Mouse (Mus musculus) hindbrain, embryonic 10.5 days (tissue): ENCODE results near the gene Hectd4. TPM values are rescaled to one million over a fixed set of nuclear protein-coding genes. Genes with fewer than 3 reads are reported as not detected.

ENCODE experiments used
- DNase-seq: peaks from one replicate; pipeline ENCODE4 v3.0.0-alpha.2; 2017; ENCODE audit warnings: low spot score
- H3K27ac ChIP-seq: fragments of 300-500 bp; sonication (generic); 2 replicates; pipeline ENCODE4 v1.5.1; 2016; ENCODE audit warnings: mild to moderate bottlenecking, moderate library complexity
- H3K27me3 ChIP-seq: fragments of 300-500 bp; sonication (generic); 2 replicates; pipeline ENCODE4 v1.6.1; 2016; ENCODE audit warnings: mild to moderate bottlenecking; ENCODE audit not compliant: poor library complexity, insufficient read depth, severe bottlenecking
- H3K36me3 ChIP-seq: fragments of 300-500 bp; sonication (generic); 2 replicates; pipeline ENCODE4 v1.6.1; 2016; ENCODE audit warnings: mild to moderate bottlenecking, moderate library complexity
- H3K4me1 ChIP-seq: fragments of 300-500 bp; sonication (generic); replicated peaks from 2 replicates; pipeline ENCODE4 v1.6.1; 2016; ENCODE audit warnings: mild to moderate bottlenecking
- H3K4me3 ChIP-seq: fragments of 300-500 bp; sonication (generic); 2 replicates; pipeline ENCODE4 v1.5.1; 2016; ENCODE audit warnings: mild to moderate bottlenecking, moderate library complexity
- H3K9me3 ChIP-seq: fragments of 300-500 bp; sonication (generic); 2 replicates; pipeline ENCODE4 v1.6.1; 2016; ENCODE audit warnings: mild to moderate bottlenecking, moderate library complexity
- WGBS: fragments of 180-500 bp; shearing (Covaris S2); methylation state at CpG from one replicate; pipeline ENCODE4 v1.1.7; 2016; 5-methylcytosine and 5-hydroxymethylcytosine counted together
- polyA plus RNA-seq: library from polyadenylated mRNA; unstranded; fragments of >200 nt; fragmentation: Nextera tagmentation; extraction: Ambion mirVana; gene quantifications from 2 replicates; pipeline ENCODE4 v1.2.1, GENCODE M21; 2016

The Hectd4 gene
- polyA plus RNA-seq = 5.4 and 6.6 TPM in 2 replicates

GRCm38 (mm10) chr5:121219980-121220731 lies at the start of gene Hectd4:
Hectd4 (plus strand) TSS chr5:121220219.
- Histone ChIP-seq H3K4me1 (peaks cover 17% of the 10 kb centered on the region), H3K27me3 (no peaks in the 10 kb centered on the region), H3K4me3 (peak within 1 kb of the TSS; percentile 95), H3K36me3 (no peaks in the 10 kb centered on the region), H3K27ac (peak within 1 kb of the TSS; percentile 95), H3K9me3 (no peaks in the 10 kb centered on the region)
- DNase-seq = peak; percentile 97
- under 1% methylated on average over 84 of the region's 90 CpGs for WGBS

DNA sequence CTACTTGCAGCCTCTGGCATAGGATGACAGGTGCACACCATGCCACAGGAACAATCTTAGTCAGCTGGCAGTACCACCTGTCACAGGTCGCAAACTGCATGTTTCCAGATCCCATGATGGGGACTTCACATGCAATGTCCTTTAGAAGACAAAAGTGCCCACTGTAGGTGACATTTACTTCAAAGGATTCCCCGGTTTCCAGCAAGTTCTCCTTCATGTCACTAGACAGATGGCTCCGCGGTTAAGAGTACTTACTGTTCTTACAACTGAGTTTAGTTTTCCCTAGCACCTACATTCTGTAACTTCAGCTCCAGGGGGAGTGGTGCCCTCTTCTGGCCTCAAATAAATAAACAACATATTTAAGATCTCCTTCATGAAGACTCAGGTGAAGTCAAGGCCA lies 47.2 kb upstream of the Hectd4 start:
- Histone ChIP-seq H3K36me3 (peaks cover 60% of the 10 kb centered on the region), H3K27ac (no peak overlapping the region), H3K4me3 (no peak overlapping the region), H3K4me1 (no peaks in the 10 kb centered on the region; the same call in 1 of the 2 replicates), H3K9me3 (no peaks in the 10 kb centered on the region), H3K27me3 (no peaks in the 10 kb centered on the region)
- no peak for DNase-seq
- WGBS = 89% methylated on average over 4 of the region's 4 CpGs

DNA sequence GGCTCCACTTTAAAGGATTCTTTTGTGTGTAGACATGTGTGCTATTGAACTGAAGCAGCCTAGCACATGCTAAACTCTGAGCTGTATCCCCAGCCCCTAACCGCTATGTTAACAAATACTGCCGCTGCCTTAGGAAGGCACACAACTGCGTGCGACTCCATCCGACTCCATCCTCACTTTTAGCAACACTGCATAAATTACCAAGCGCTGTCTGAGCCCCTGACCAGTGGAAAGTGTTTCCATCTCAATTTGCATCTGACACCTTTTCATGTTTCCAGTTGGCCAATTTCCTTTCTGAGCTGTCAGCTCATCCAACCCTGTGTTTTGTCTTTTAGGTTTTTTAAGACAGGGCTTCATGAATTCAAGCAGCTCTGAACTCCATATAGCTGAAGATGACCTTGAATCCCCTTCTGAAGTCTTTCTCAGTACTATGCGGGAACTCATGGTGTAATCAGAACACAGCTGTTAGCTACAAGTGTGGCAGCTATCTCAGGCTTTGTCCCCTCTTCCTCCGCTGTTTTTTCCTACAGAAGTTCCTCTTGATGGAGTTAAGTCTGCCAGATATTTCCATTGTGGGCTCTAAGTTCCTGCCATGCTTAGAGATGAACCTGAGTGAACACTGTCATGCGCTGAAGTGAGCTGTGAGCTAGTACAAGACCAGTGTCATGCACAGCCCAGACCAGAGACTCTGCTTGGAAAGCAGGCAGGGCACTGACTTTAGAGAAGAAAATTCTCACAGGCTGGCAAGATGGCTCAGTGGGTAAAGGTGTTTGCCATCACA lies 40.8 kb upstream of the Hectd4 start:
- WGBS = 74% methylated on average over 9 of the region's 9 CpGs
- peaks cover 33% of the 10 kb centered on the region for H3K4me1 ChIP-seq
- H3K27ac ChIP-seq = 0 out of 2 replicates have a peak overlapping the region, but pooled peaks have one; percentile 5
- H3K36me3 ChIP-seq = peaks cover 15% of the 10 kb centered on the region
- no peak overlapping the region for H3K4me3 ChIP-seq
- no peak for DNase-seq
- no peaks in the 10 kb centered on the region for H3K27me3 ChIP-seq
- H3K9me3 ChIP-seq = no peaks in the 10 kb centered on the region

GRCm38 (mm10) chr5:121183269-121183668 lies 36.8 kb upstream of the Hectd4 start:
- no peaks in the 10 kb centered on the region for H3K27me3 ChIP-seq
- H3K36me3 ChIP-seq = 0 out of 2 replicates have a peak, but pooled peaks cover 5% of the 10 kb centered on the region
- WGBS = 91% methylated on average over 9 of the region's 9 CpGs
- H3K4me3 ChIP-seq = no peak overlapping the region
- no peak overlapping the region for H3K27ac ChIP-seq
- peaks cover 72% of the 10 kb centered on the region for H3K4me1 ChIP-seq
- no peaks in the 10 kb centered on the region for H3K9me3 ChIP-seq
- DNase-seq = no peak

- 91% methylated on average over 2 of the region's 2 CpGs for WGBS
- no peak overlapping the region for H3K4me3 ChIP-seq
- peaks cover 5% of the 10 kb centered on the region; the same call in 1 of the 2 replicates for H3K36me3 ChIP-seq
- no peaks in the 10 kb centered on the region for H3K27me3 ChIP-seq
- H3K4me1 ChIP-seq = peaks cover 76% of the 10 kb centered on the region
- H3K27ac ChIP-seq = no peak overlapping the region
- DNase-seq = no peak
- no peaks in the 10 kb centered on the region for H3K9me3 ChIP-seq
These were observed 35.6 kb upstream of the Hectd4 start for GRCm38 (mm10) chr5:121184375-121184774.

GRCm38 (mm10) chr5:121184945-121185551 lies 35.0 kb upstream of the Hectd4 start:
- no peak overlapping the region for H3K4me3 ChIP-seq
- 65% methylated on average over 11 of the region's 11 CpGs for WGBS
- no peaks in the 10 kb centered on the region for H3K27me3 ChIP-seq
- H3K4me1 ChIP-seq = peaks cover 73% of the 10 kb centered on the region
- H3K9me3 ChIP-seq = no peaks in the 10 kb centered on the region
- DNase-seq = no peak
- peaks cover 5% of the 10 kb centered on the region; the same call in 1 of the 2 replicates for H3K36me3 ChIP-seq
- 0 out of 2 replicates have a peak overlapping the region, but pooled peaks have one; percentile 12 for H3K27ac ChIP-seq

- Histone ChIP-seq H3K4me1 (peaks cover 66% of the 10 kb centered on the region), H3K27ac (no peak overlapping the region), H3K9me3 (no peaks in the 10 kb centered on the region), H3K4me3 (no peak overlapping the region), H3K27me3 (no peaks in the 10 kb centered on the region), H3K36me3 (peaks cover 5% of the 10 kb centered on the region; the same call in 1 of the 2 replicates)
- no peak for DNase-seq
- WGBS = 89% methylated on average over 8 of the region's 8 CpGs
These were observed 32.4 kb upstream of the Hectd4 start for GRCm38 (mm10) chr5:121187580-121188001.

DNA sequence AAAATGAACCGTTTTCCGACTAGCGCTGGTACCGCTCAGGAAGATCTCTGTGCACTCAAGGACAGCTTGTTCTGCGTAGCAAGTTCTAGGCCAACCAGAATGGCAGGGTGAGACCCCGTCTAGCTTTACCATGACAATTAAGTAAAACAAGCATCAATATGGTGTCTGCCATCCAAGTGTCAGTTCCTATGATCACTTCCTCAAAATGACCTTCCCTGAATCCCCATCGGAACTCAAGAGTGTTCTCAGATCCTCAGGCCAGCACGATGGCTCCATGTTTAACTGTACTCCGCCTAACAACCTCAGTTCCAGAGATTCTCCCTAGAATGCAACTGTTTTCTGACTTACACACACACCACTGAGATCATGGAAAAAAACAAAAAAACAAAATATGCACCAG lies 31.8 kb upstream of the Hectd4 start:
- H3K27me3 ChIP-seq = no peaks in the 10 kb centered on the region
- peaks cover 5% of the 10 kb centered on the region; the same call in 1 of the 2 replicates for H3K36me3 ChIP-seq
- no peaks in the 10 kb centered on the region for H3K9me3 ChIP-seq
- H3K4me1 ChIP-seq = peaks cover 66% of the 10 kb centered on the region
- no peak overlapping the region for H3K4me3 ChIP-seq
- 92% methylated on average over 9 of the region's 9 CpGs for WGBS
- H3K27ac ChIP-seq = no peak overlapping the region
- DNase-seq = no peak

DNA sequence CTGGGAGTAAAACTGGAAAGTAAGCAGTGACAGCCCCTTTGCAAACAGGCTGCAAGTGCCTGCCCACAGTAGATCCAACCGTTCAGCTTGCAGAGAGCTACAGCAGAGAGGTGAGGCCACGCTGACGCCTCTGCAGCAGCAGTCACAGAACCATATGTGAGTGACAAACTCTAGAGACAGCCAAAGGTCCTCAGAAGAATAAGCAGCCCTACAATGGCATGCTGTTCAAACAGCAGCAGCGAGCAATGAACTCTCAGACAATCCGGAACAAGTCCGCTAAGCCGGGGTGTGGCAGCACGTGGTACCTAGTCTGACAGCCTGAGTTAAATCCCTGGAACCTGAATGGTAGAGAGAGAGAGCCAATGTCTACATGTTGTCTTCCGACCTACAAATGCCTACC lies 30.8 kb upstream of the Hectd4 start:
- no peak for DNase-seq
- Histone ChIP-seq H3K9me3 (no peaks in the 10 kb centered on the region), H3K27ac (no peak overlapping the region), H3K4me3 (peak overlapping the region; percentile 13; the same call in 1 of the 2 replicates), H3K27me3 (no peaks in the 10 kb centered on the region), H3K4me1 (peaks cover 57% of the 10 kb centered on the region), H3K36me3 (peaks cover 5% of the 10 kb centered on the region; the same call in 1 of the 2 replicates)
- WGBS = 83% methylated on average over 9 of the region's 9 CpGs

GRCm38 (mm10) chr5:121190210-121190835 lies 29.7 kb upstream of the Hectd4 start:
- Histone ChIP-seq H3K27me3 (no peaks in the 10 kb centered on the region), H3K36me3 (peaks cover 5% of the 10 kb centered on the region; the same call in 1 of the 2 replicates), H3K9me3 (no peaks in the 10 kb centered on the region), H3K4me3 (peak overlapping the region; percentile 94), H3K4me1 (peaks cover 45% of the 10 kb centered on the region), H3K27ac (peak overlapping the region; percentile 96)
- no peak for DNase-seq
- 33% methylated on average over 21 of the region's 21 CpGs for WGBS

DNA sequence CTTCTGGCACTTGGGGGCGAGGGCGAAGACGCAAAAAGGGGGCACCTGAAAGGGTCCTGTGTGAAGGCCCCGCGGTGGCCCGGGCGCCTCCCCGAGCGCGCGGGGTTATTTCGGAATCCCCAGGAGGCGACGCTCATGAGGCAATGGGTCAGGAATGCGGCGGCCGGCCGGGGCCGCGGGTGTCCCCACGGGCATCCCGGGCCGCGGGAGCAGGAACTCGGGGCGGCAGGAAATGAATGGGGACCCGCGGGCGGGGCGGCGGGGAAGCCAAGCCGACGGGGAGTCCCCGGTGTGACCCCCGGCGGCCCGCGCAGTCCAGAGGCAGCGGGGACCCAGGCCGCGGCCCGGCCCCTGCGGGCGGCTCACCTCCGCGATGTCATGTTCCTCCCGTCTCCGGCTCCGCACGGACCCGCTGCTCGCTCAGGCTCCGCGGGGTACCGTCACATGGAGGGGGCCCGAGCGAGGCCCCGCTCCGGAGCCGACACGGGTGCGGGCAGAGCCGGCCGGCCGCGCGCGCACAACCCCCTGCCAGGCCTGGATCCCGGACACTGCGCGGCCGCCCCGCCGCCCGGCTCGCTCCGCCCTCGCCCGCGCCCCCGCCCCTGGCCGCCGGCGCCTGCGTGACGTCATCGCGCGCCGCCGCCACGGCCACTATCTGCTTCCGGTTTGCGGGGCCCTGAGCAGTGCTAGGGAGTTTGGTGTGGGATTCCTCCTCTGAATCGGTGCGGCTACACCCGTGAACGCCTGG lies 29.0 kb upstream of the Hectd4 start, which contains the start of gene Ptpn11:
Ptpn11 (minus strand) TSS at position 562 of the 748 bp plus-strand sequence.
- H3K4me1 ChIP-seq = peaks cover 39% of the 10 kb centered on the region
- peak within 1 kb of the TSS; percentile 96 for H3K27ac ChIP-seq
- no peaks in the 10 kb centered on the region for H3K9me3 ChIP-seq
- under 1% methylated on average over 98 of the region's 98 CpGs for WGBS
- H3K36me3 ChIP-seq = peaks cover 5% of the 10 kb centered on the region; the same call in 1 of the 2 replicates
- DNase-seq = peak; percentile 89
- H3K27me3 ChIP-seq = no peaks in the 10 kb centered on the region
- peak within 1 kb of the TSS; percentile 94 for H3K4me3 ChIP-seq
